Mouse (Mus musculus) v-Abl transformed pro-B cells (cell line): ENCODE results near the gene Sh3bp5.

Experiments used
- in situ Hi-C, 2 experiments: fragments of 400-800 bp; cut with MboI; formaldehyde crosslinking; loops; one replicate each; pipeline ENCODE4 v1.15.1; 2025; ENCODE audit not compliant: unreplicated experiment in 2 of 2

Sh3bp5 gene

DNA sequence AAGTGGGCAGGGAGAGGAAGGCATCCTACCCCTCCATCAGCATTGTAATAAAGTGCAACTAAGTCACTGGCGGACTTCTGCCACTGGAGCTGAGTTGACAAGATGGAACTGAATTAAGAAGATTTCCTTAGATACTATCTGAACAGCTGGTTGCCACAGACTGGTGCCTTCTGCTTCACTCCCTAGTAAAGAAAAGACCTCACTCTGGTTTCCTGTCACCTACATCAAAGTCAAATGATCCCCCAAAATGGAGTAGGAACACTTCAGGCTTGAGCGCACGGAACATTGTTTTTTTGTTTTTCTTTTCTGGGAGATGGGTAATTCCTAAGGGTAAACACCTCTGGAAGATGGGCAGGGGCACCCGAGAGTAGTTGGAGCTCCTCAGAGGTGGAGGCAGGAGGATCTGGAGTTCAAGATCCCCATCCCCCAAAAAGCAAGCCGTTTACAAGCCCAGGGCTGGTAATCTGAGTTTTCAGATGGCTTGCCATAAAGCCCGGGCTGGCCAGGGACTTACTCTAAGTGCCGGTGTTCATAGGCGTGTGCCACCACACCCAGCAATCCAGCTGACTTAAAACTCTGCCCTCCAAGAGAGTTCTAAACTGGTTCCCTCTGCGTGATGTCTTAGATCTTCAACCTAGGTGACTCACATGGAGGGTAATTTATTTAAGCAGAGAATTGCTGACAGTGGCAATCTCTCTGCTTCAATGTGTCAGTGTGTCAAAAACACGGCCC is 21.5 kb downstream of the Sh3bp5 start:
- in situ Hi-C loops = loop anchor here in 1 of 2 experiments (10.0 kb wide), 2 partner anchors 370 to 1750 kb away; no protein-coding TSS in a partner anchor

DNA sequence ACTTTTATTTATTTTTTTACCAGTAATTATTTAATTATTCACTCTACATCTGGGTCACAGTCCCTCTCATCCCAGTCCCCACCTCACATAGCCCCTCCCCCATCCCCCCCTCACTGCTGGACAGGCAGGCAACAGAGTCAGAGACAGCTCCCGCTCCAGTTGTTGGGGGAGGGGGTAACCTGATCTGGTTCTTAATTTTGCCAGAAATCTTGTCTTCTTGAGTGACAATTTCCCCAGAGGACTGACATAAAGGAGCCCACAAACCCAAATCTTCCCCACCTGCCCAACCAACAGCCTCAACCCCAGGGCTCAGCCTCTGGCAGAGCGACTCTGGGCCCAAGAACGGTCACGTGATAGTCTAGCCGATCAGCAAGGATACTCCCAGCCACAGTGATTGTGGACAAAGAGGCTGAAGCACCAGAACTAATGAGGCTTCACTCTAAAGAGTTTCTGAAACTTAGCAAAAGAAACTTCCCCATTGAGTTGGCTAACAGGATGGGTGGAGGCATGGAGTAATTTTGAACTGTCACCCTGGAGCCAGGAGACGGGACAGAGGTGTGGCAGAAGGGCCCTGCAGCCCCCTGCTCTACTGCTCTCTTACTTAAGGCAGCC is 22.3 kb downstream of the Sh3bp5 start:
- in situ Hi-C loops = loop anchor here in 1 of 2 experiments (10.0 kb wide), 2 partner anchors 371 to 1751 kb away; no protein-coding TSS in a partner anchor

DNA sequence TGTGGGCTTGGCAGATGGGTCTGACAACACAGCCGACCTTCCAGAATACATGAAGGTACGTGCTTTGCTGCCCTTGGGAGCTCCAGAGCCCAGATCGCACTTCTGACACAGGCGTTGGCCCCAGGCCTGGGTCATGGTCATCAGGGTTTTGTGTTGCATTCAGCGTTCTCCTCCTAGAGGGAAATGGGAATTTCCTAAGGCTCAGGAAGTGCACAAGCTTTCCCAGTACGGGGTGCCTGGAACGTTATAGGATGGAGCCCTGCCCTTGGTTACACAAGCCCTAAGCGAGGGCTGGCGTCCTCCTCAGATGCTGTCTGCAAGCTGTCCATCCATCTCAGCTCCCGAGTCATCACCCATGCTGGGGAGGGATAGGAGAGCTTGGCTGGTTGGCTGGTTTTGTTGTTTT is 23.2 kb downstream of the Sh3bp5 start:
- in situ Hi-C loops = loop anchor here in 1 of 2 experiments (10.0 kb wide), 2 partner anchors 372 to 1752 kb away; no protein-coding TSS in a partner anchor

DNA sequence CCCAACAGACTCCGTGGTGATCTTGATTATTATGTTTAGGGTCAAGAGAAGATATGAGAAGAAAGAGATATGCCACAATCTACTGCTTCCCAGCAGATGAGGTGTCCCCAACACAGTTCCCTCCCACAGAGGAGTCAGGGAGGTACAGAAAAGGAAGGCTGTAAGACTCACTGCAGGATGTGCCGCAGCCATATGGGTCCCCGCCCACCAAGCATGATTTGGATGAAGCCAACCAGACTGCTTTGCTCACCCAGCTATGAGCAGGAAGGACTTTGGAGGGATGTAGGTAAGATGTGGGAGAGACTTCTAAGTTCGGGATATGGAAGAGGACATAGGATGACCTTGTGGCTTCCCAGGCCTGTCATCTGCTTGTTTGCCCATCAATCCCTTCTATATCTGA is 25.1 kb downstream of the Sh3bp5 start:
- in situ Hi-C loops = loop anchor here in 1 of 2 experiments (10.0 kb wide), 2 partner anchors 374 to 1754 kb away; no protein-coding TSS in a partner anchor

DNA sequence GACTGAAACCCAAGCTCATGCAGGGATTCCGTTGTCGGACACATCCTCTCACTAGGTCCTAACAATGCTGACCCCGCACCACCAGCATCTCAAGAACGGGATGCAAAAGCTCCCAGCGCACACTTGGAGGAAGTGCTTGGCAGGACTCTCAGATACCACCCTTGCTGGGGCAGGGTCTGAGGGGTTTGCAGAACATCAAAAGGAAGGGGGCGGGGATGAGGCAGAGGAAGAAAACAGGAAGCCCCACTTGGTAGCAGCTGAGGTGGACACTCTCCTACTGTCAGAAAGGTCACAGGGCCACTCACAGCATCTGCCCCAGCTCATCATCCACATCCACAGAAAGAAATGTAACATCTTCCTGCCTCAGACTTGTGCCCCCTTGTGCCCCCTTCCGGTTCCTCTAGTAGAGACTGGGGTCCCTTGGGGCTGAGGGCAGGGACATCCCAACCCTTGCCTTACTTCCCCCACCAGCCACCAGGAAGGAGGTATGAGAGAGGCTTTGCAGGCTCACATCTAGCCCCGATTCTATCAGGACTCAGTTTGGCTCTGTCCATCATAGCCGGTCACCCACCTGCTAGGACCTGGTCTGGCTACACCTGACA is 25.7 kb downstream of the Sh3bp5 start:
- in situ Hi-C loops = loop anchor here in 1 of 2 experiments (10.0 kb wide), 2 partner anchors 375 to 1755 kb away; no protein-coding TSS in a partner anchor

DNA sequence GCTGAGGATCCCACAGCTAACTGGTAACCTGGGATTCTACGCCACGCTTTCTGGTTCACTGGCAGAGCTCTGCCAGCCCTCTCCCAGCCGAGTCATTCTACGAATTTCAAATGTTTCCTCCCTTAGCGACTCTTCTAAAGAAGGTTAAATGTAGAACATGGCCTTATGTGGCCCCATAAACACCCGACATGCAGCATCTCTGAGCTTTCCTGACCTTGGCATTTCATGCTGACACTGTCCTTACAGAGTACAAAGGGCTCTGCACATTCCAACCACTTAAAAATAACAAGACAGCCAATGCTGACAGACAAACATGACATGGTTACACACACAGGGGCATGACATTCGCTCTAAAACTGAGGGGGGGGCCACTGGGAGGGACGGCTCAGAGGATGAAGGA is 27.2 kb downstream of the Sh3bp5 start:
- in situ Hi-C loops = no loop called here

DNA sequence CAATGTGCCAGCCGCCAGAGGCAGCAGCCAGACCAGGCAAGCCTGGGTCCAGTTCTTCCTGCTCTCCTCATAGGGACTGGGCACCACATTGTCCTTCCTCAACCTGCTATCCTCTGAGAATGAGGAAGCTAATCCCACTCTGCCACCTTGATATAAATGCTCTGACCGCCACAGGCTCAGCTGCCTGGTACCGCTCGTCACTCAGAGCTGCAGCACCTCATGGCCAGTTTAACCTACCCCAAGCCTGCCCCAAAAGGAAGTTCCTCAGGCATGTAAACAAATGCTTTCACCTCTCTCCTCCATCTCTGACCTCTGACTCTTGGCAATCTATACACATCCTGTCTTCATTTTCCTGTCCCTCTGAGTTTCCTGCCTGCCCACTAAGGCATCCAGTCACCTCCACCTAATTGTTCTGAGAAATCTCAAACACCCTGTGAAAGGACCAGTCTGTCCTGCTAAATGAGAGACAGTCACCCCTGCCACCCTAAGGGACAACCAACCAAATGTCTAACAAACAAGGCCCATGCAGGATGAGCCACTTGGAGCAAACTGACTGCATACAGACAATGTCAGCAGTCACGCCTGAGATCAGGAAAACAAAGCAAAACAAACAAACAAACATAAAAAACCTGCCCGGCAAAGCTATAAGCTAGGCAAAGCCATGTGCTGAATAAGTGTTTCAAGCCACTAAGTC is 27.8 kb downstream of the Sh3bp5 start:
- in situ Hi-C loops = no loop called here

DNA sequence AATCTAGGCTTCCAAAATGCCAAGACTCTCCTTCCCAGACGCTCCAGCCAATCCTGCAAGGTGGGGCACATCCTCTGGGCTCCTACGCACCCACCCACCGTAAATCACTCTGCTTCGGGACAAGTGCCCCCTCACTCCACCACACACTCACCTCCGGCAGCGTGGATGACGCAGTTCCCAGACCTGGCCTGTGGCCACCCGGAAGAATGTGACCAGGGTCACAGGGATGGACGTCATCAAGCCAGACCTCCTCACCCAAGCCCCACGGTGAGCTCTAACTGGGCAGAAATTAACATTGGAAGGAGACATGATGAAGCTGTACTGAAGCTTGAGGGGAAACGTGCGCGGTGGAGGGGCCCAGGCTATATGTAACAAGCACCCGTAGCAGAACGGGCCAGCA is 28.7 kb downstream of the Sh3bp5 start:
- in situ Hi-C loops = no loop called here

DNA sequence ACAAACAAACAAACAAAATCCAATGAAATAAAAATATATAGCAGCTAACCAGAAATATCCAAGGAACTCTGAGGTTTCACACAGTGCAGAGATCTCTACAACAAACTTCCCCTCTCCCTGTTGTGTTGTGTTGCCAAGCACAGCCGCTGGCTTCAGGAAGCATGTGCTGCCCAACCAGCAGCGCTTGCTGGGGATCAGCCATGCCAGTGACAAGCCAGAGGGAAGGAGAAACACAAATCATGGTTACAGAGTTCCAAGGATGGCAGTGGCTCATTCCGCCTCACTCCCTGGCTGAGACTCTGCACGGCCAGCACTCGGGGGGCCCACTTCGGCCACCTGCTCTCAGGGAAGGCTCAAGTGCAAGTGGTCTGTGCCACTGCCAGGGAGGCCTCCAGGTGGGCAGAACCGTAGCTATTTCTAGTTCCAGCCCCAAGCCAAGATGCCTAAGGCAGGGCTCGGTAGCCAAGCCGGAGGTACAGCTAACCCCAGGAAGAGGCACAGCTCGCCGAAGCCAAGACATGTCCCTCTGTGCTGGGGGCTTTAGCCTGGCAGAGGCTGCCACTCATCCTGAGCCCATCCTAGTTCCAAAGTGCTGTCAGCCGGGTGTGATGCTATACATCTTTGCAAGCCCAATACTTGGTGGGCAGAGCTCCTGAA is 29.6 kb downstream of the Sh3bp5 start:
- in situ Hi-C loops = no loop called here

DNA sequence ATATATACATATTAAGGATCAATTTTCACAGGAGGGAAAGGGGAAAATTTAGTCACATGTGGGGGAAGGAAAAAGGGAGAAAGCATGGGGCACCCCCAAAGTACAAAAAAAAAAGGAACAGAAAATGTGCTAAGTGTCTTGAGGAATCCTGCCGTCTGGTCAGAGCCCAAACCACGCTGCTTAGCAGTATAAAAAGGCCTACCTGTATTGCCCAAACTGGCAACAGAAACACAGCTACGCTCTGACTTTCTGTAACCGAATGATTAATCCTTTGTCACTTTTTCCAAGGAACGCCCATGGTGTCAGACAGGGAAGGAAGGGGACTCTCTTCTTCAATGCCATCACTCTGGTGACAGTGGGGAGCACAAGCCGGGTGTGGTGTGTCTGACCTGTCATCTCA is 30.2 kb downstream of the Sh3bp5 start:
- in situ Hi-C loops = no loop called here

DNA sequence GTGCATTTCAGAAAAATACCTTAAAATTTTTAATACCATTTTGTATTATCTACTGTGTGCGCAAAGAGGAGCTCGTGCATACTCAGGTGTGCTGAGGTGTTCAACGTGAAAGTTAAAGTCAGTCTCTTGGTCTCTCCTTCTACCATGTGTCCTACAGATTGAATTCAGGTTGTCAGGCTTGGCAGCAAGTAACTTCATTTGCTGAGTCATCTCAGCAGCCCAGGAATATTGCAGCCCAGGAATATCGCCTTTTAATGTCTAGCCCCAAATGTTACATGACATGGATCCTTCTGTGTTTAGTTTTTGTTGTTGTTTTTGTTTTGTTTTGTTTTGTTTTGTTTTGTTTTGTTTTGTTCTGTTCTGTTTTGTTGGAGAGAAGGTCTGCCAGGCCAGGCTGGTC is 31.2 kb downstream of the Sh3bp5 start:
- in situ Hi-C loops = no loop called here

DNA sequence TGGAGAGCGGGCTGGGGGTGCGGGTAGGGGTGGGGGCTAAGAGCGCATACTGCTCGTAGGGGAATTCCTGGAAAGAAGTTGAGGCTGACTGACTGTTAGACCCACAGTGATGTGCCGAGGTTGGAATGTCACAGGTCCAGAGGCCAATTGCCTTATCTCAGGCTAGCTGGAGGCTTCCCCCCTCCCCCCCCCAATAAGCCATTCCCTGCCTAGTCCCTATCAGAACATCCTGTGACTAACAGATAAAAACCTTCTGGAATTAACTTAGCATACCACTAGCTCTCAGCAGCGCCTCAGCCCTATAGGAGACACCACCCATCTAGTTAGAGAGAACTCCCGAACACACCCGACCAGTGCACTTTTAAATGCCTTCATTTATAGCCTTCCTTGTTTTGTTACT is 31.9 kb downstream of the Sh3bp5 start:
- in situ Hi-C loops = no loop called here

DNA sequence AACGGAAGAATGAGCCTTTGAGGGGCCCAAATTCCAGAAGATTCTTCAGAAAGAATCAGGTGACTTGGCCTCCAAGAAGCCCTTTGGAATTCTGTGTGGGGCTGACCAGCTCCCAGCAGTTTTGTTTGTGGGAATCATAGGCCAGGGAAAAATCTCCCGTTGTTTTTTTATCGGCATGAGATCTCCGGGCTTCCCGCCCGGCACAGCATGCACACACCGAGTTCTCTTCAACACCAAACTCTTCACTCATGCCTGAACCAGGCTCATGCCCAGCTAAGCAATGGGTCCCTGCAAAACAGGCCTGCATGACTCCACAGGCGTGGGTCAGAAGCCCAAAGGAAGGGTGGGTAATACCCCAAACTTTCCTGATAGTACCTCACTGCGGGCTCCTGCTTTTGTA is 32.3 kb downstream of the Sh3bp5 start:
- in situ Hi-C loops = no loop called here

DNA sequence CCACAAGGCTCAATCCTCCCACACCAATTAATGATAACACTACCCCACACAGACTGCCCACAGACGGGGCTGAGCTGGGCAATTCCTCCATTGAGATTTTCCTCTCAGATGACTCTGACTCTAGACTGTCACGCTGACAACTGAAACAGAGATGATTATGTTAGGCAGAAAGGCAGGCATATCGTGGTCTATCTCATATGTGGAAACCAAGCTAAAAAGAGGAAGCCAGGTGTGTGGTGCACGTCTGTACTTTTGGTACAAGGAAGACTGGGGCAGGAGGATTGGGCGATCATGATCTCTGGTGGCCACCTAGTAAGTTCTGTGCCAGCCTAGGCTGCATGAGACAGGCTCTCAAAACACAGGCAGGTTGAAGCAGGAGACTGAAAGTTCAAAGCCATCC is 33.2 kb downstream of the Sh3bp5 start:
- in situ Hi-C loops = no loop called here

DNA sequence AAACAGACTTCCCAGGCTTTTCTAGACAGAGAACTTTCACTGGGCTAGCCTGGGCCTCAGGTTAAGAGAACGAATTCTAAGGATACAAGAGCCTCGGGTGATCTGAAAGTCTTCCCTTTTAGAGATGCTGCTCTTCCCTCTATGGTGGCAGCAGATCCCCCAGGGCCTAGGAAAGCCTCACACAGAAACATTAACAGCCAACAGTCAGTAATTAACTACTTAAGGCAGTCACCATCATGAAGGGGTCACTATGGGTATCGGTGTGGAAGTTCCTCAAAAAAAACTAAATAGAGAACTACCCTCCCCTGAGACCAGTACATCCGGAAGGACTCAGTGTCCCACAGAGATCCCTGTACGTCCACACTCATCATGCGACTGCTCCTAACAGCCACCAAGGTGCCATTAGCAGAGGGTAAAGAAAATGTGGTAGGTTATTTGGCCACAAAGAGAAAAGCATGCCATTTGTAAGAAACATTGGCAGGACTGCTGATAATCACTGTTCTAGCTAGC is 33.9 kb downstream of the Sh3bp5 start:
- in situ Hi-C loops = no loop called here

DNA sequence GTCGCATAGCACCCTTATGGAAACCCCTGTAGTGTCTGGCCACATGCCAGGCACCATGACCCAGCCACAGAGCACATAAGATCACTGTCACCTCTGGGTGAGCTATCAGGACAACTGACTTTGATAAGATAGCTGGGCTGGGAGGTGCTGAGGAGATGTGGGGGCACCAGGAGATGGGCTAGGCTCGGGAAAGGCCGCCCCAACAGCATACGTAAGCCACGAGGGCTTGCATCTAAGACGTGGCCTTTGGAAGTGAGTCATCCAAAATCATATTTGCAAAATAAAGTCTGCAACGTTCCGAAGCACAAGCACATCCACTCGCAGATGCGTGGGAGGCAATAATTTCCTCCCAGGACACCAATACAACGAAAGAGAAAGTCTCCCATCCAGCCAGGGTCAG is 35.0 kb downstream of the Sh3bp5 start:
- in situ Hi-C loops = no loop called here

DNA sequence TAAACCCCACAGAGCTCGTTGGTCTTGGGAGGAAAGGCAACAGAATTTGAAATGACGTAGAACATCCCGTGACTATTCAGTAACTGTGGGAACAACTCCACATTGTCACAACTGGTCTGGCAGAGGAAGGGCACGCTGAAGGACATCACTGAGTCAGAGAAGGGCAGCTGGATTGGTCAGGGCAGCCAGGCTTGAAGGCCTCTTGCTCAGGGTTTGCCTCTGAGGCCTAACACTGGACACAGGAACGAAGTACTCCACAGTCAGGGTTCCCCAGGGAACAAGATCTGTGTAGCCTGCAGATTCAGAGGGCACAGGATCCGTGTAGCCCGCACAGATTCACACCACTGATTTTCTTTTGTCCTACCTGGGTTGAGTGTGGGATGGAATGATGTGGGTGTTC is 35.6 kb downstream of the Sh3bp5 start:
- in situ Hi-C loops = no loop called here

DNA sequence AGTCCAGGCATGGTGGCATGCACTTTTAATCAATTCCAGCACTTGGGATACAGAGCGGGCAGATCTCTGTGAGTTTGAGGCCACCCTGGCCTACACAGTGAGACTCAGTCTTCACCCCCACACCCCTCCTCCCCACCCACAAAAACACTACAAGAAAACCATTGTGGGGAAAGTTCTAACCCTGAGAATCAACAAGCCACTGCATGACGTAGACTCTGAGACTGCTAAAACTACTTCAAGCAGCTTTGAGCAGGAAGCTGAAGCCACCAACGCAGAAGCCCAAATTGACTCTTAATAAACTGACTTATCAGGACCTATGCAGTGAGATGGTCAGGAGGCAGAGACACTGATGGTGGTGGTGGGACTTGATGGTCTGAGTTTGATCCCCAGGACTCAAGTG is 36.6 kb downstream of the Sh3bp5 start:
- in situ Hi-C loops = no loop called here

DNA sequence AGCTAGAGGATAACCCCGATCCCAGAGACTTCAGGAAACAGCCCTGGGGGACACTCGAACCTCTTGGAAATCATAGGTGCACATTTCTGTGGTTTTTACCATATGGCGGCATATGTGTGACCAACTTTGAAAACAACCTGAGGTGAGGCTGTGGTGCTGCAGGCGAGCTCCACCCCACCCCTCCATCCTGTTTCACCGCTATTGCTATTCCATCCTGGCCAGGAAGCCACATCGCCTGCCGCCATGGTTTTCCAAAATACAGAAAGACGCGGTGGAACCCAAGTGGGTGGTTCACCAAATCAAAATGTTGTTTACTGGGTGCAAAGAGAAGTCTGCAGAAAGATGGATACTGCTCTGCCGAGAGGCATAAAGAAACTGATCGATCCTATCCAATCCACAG is 37.1 kb downstream of the Sh3bp5 start:
- in situ Hi-C loops = no loop called here
